Mouse (Mus musculus) MEL (cell line): ENCODE measurements at regions not wholly inside any gene's neighbourhood (a gene's known extent, or its start where the extent isn't known, plus 50 kb on each side); places are given as distances from the start of the nearest gene placed in this dataset.

Experiments used
- CHD2 ChIP-seq: IDR thresholded peaks from 2 replicates; pipeline ENCODE4 v1.6.1; 2011; ENCODE audit warnings: low read length, improper control_type of control experiment
- CTCF ChIP-seq, 3 experiments: IDR thresholded peaks in 2 of 3; conservative IDR thresholded peaks in 1 of 3; 2 replicates each; pipeline ENCODE4 v1.5.1; 2011 to 2012; ENCODE audit warnings: low read length in 3 of 3, low read depth in 2 of 3, mild to moderate bottlenecking in 2 of 3, improper control_type of control experiment in 1 of 3, inconsistent platforms in 1 of 3, mixed read lengths in 1 of 3, moderate library complexity in 1 of 3; ENCODE audit not compliant: control insufficient read depth in 1 of 3, insufficient read depth in 1 of 3, poor library complexity in 1 of 3, severe bottlenecking in 1 of 3
- E2F4 ChIP-seq: IDR thresholded peaks from 2 replicates; pipeline ENCODE4 v1.6.1; 2011; ENCODE audit warnings: low read depth, low read length, improper control_type of control experiment, borderline replicate concordance
- HCFC1 ChIP-seq: IDR thresholded peaks from 2 replicates; pipeline ENCODE4 v1.6.1; 2012; ENCODE audit warnings: low read depth, mild to moderate bottlenecking, inconsistent platforms, low read length, improper control_type of control experiment, moderate library complexity
- JUND ChIP-seq: IDR thresholded peaks from 2 replicates; pipeline ENCODE4 v1.6.1; 2011; ENCODE audit warnings: low read depth, mild to moderate bottlenecking, improper control_type of control experiment, low read length
- KAT2A ChIP-seq: conservative IDR thresholded peaks from 2 replicates; pipeline ENCODE4 v1.6.1; 2012; ENCODE audit warnings: low read depth, low read length, improper control_type of control experiment, inconsistent platforms
- MYC ChIP-seq: IDR thresholded peaks from 2 replicates; pipeline ENCODE4 v1.6.1; 2011; ENCODE audit warnings: low read depth, mild to moderate bottlenecking, low read length, improper control_type of control experiment, moderate library complexity
- POLR2A ChIP-seq, 2 experiments: IDR thresholded peaks; 2 replicates each; pipeline ENCODE4 v1.6.1; 2011 to 2012; ENCODE audit warnings: low read length in 2 of 2, mild to moderate bottlenecking in 2 of 2, control low read depth in 1 of 2, improper control_type of control experiment in 1 of 2, low read depth in 1 of 2, moderate library complexity in 1 of 2; ENCODE audit not compliant: control insufficient read depth in 1 of 2, insufficient read depth in 1 of 2, poor library complexity in 1 of 2
- SMC3 ChIP-seq: IDR thresholded peaks from 2 replicates; pipeline ENCODE4 v1.6.1; 2011; ENCODE audit warnings: low read depth, low read length, improper control_type of control experiment
- TBP ChIP-seq: IDR thresholded peaks from 2 replicates; pipeline ENCODE4 v1.8.0; 2011; ENCODE audit warnings: low read depth, low read length, improper control_type of control experiment
- USF1 ChIP-seq: IDR thresholded peaks from 2 replicates; pipeline ENCODE4 v1.6.1; 2014; ENCODE audit warnings: low read depth, mild to moderate bottlenecking, inconsistent platforms, low read length, improper control_type of control experiment, moderate library complexity
- ZKSCAN1 ChIP-seq: IDR thresholded peaks from 2 replicates; pipeline ENCODE4 v1.6.1; 2012; ENCODE audit warnings: low read depth, mild to moderate bottlenecking, inconsistent platforms, low read length, improper control_type of control experiment, moderate library complexity

DNA sequence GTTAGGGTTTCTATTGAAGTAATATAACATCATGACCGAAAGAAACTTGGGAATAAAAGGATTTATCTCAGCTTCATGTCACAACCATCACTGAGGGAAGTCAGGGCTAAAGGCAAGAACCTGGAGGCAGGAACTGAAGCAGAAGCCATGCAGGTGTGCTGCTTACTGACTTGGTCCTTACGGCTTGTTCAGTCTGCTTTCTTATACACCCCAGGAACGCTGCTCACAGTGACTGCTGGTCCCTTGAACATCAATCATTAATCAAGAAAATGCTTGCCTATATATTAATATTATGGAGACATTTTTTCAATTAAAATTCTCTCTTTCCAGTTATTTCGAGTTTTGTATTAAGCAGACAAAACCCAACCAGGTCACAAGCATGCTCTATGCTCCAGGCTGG lies 58.5 kb upstream of the Armc2 start:
- TF ChIP-seq TBP (no peak), KAT2A (no peak), HCFC1 (no peak), POLR2A (IDR thresholded peaks at IDR 0.05; ENCODE audit: control insufficient read depth in 1 of 2, insufficient read depth in 1 of 2, low read depth in 1 of 2, low read length in 2 of 2, poor library complexity in 1 of 2) (no peak), SMC3 (no peak), CTCF (IDR thresholded peaks at IDR 0.05 in 2 of 3, conservative IDR thresholded peaks at IDR 0.05 in 1 of 3; ENCODE audit: control insufficient read depth in 1 of 3, insufficient read depth in 1 of 3, low read depth in 2 of 3, low read length in 3 of 3, poor library complexity in 1 of 3, severe bottlenecking in 1 of 3) (no peak), ZKSCAN1 (no peak), JUND (no peak), E2F4 (no peak), CHD2 (no peak), MYC (no peak), USF1 (no peak)
